Mouse (Mus musculus) forebrain, embryonic 12.5 days (tissue): Measurements from ENCODE around the gene Nostrin. TPM values are rescaled to one million over a fixed set of nuclear protein-coding genes. Genes with fewer than 3 reads are reported as not detected.

Source experiments
- ATAC-seq: fragments of 200-750 bp; cut with Nextera tagmentation; 2 replicates; pipeline ENCODE4 v1.8.0; 2017; ENCODE audit warnings: moderate TSS enrichment; ENCODE audit not compliant: low FRiP score
- H3K27ac ChIP-seq: fragments of 300-500 bp; sonication (generic); 2 replicates; pipeline ENCODE4 v1.5.1; 2016; ENCODE audit warnings: mild to moderate bottlenecking
- H3K27me3 ChIP-seq: fragments of 300-500 bp; sonication (generic); 2 replicates; pipeline ENCODE4 v1.6.1; 2016; ENCODE audit warnings: mild to moderate bottlenecking
- H3K36me3 ChIP-seq: fragments of 300-500 bp; sonication (generic); replicated peaks from 2 replicates; pipeline ENCODE4 v1.6.1; 2016; ENCODE audit warnings: mild to moderate bottlenecking
- H3K4me1 ChIP-seq: fragments of 300-500 bp; sonication (generic); 2 replicates; pipeline ENCODE4 v1.6.1; 2016
- H3K4me2 ChIP-seq: fragments of 300-500 bp; sonication (generic); 2 replicates; pipeline ENCODE4 v1.6.1; 2016; ENCODE audit warnings: mild to moderate bottlenecking, moderate library complexity
- H3K4me3 ChIP-seq: fragments of 300-500 bp; sonication (generic); replicated peaks from 2 replicates; pipeline ENCODE4 v1.5.1; 2016; ENCODE audit warnings: mild to moderate bottlenecking
- H3K9ac ChIP-seq: fragments of 300-500 bp; sonication (generic); 2 replicates; pipeline ENCODE4 v1.6.1; 2016; ENCODE audit warnings: mild to moderate bottlenecking
- H3K9me3 ChIP-seq: fragments of 300-500 bp; sonication (generic); 2 replicates; pipeline ENCODE4 v1.6.1; 2016
- WGBS: fragments of 180-500 bp; shearing (Covaris S2); methylation state at CpG from one replicate; pipeline ENCODE4 v1.1.7; 2016; 5-methylcytosine and 5-hydroxymethylcytosine counted together
- polyA plus RNA-seq: library from polyadenylated mRNA; unstranded; fragments of >200 nt; fragmentation: Nextera tagmentation; extraction: Ambion mirVana; gene quantifications from 2 replicates; pipeline ENCODE4 v1.2.1, GENCODE M21; 2016

The Nostrin gene
- polyA plus RNA-seq, 1 experiment from 2014 or later: 0.43 TPM

DNA sequence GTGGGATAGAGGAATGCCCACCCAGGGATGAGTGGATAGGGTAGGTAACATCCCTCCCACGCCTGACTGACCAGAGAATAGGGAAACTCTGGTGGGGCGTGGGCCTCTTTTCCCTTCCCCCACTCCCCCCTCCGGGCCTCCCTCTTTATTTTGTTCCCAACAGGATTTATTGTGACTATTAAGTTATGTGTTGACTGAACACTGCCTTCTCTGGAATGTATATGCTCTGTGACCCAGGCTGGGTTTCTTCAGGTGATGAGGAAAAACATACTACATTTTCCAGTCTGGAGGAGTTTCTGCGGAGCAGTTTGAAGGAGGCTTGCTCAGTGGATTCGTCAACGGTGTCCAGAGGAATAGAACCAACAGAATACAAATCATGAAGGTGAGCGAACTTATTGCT, 75.2 kb downstream of the Nostrin start, which contains the start of gene G6pc2:
Gene G6pc2 (plus strand): TSS at position 301 of the 400 bp plus-strand sequence.
- Histone ChIP-seq H3K9ac (no peak within 1 kb of the TSS), H3K36me3 (no peaks in the 10 kb centered on the region), H3K4me3 (no peak within 1 kb of the TSS), H3K9me3 (no peaks in the 10 kb centered on the region), H3K4me1 (no peaks in the 10 kb centered on the region), H3K27me3 (no peaks in the 10 kb centered on the region), H3K27ac (no peak within 1 kb of the TSS), H3K4me2 (no peak within 1 kb of the TSS)
- ATAC-seq: no peak
- WGBS: 84% methylated on average over 7 of the region's 7 CpGs

DNA sequence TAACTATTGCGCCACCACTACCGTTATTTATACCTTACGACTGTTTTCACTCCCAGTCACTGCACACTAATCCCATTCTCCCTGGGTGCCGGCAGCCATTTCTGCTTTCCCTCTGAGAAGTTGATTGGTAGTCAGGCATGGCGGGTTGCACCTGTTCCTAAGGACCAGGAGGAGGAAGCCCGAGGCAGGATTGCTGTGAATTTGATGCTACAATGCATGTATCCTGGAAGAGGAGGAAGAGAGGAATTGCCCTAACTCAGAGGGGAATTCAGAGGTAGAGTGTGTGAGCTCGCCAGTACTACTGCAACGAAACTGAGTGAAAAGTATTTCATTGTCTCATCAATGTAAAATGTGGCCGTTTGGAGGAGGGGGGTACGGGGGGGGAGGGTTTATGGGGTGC, 77.1 kb downstream of the Nostrin start:
- Histone ChIP-seq H3K36me3 (no peaks in the 10 kb centered on the region), H3K9ac (no peak overlapping the region), H3K4me3 (no peak overlapping the region), H3K9me3 (no peaks in the 10 kb centered on the region), H3K27me3 (no peaks in the 10 kb centered on the region), H3K4me2 (no peak overlapping the region), H3K4me1 (no peaks in the 10 kb centered on the region), H3K27ac (no peak overlapping the region)
- ATAC-seq: no peak
- 74% methylated on average over 10 of the region's 10 CpGs for WGBS

- H3K4me1 ChIP-seq: no peaks in the 10 kb centered on the region
- WGBS: 85% methylated on average over 7 of the region's 7 CpGs
Measured at GRCm38 (mm10) chr2:69215242-69215641, 79.6 kb downstream of the Nostrin start.

GRCm38 (mm10) chr2:69221868-69222416, 86.3 kb downstream of the Nostrin start:
- 24% methylated on average over 5 of the region's 5 CpGs for WGBS
- Histone ChIP-seq H3K9ac (no peak overlapping the region), H3K27me3 (no peaks in the 10 kb centered on the region; the same call in 1 of the 2 replicates), H3K36me3 (no peaks in the 10 kb centered on the region), H3K4me3 (no peak overlapping the region), H3K4me2 (no peak overlapping the region), H3K4me1 (no peaks in the 10 kb centered on the region), H3K27ac (no peak overlapping the region), H3K9me3 (no peaks in the 10 kb centered on the region)
- ATAC-seq: no peak

More at GRCm38 (mm10) chr2:69215242-69215641, 79.6 kb downstream of the Nostrin start:
- Histone ChIP-seq H3K36me3 (no peaks in the 10 kb centered on the region), H3K9ac (no peak overlapping the region), H3K4me3 (no peak overlapping the region), H3K27ac (no peak overlapping the region), H3K4me2 (no peak overlapping the region), H3K27me3 (no peaks in the 10 kb centered on the region), H3K9me3 (no peaks in the 10 kb centered on the region)
- ATAC-seq: no peak

GRCm38 (mm10) chr2:69222815-69223214, 87.2 kb downstream of the Nostrin start:
- Histone ChIP-seq H3K9ac (no peak overlapping the region), H3K4me1 (no peaks in the 10 kb centered on the region), H3K4me3 (no peak overlapping the region), H3K27ac (no peak overlapping the region), H3K4me2 (no peak overlapping the region), H3K9me3 (no peaks in the 10 kb centered on the region), H3K36me3 (no peaks in the 10 kb centered on the region), H3K27me3 (no peaks in the 10 kb centered on the region; the same call in 1 of the 2 replicates)
- ATAC-seq: no peak; the same call in 1 of the 2 replicates
- WGBS: 70% methylated on average over 10 of the region's 10 CpGs

- Histone ChIP-seq H3K36me3 (no peaks in the 10 kb centered on the region), H3K9me3 (no peaks in the 10 kb centered on the region), H3K27ac (no peak overlapping the region), H3K27me3 (no peaks in the 10 kb centered on the region; the same call in 1 of the 2 replicates), H3K9ac (no peak overlapping the region), H3K4me3 (no peak overlapping the region), H3K4me2 (no peak overlapping the region), H3K4me1 (no peaks in the 10 kb centered on the region)
- WGBS: 66% methylated on average over 2 of the region's 2 CpGs
- ATAC-seq: no peak
Measured at GRCm38 (mm10) chr2:69224724-69225123, 89.1 kb downstream of the Nostrin start.

GRCm38 (mm10) chr2:69226876-69227275, 91.3 kb downstream of the Nostrin start:
- no peak overlapping the region for H3K9ac ChIP-seq
- H3K4me3 ChIP-seq: no peak overlapping the region
- no peaks in the 10 kb centered on the region for H3K36me3 ChIP-seq
- H3K9me3 ChIP-seq: no peaks in the 10 kb centered on the region
- no peak overlapping the region for H3K4me2 ChIP-seq
- no peak overlapping the region for H3K27ac ChIP-seq
- peaks cover 3% of the 10 kb centered on the region; the same call in 1 of the 2 replicates for H3K27me3 ChIP-seq
- WGBS: 92% methylated on average over 9 of the region's 9 CpGs
- H3K4me1 ChIP-seq: no peaks in the 10 kb centered on the region
- ATAC-seq: no peak

GRCm38 (mm10) chr2:69228635-69229034, 93.0 kb downstream of the Nostrin start:
- no peak for ATAC-seq
- 85% methylated on average over 6 of the region's 6 CpGs for WGBS
- no peaks in the 10 kb centered on the region for H3K9me3 ChIP-seq
- H3K4me1 ChIP-seq: no peaks in the 10 kb centered on the region
- H3K4me2 ChIP-seq: no peak overlapping the region
- no peak overlapping the region for H3K9ac ChIP-seq
- H3K4me3 ChIP-seq: no peak overlapping the region
- H3K36me3 ChIP-seq: no peaks in the 10 kb centered on the region
- H3K27ac ChIP-seq: no peak overlapping the region
- H3K27me3 ChIP-seq: peaks cover 3% of the 10 kb centered on the region; the same call in 1 of the 2 replicates

- no peak overlapping the region for H3K27ac ChIP-seq
- H3K9ac ChIP-seq: no peak overlapping the region
- no peak for ATAC-seq
- 86% methylated on average over 2 of the region's 2 CpGs for WGBS
- no peaks in the 10 kb centered on the region for H3K4me1 ChIP-seq
- H3K36me3 ChIP-seq: no peaks in the 10 kb centered on the region
- H3K4me2 ChIP-seq: no peak overlapping the region
- H3K9me3 ChIP-seq: no peaks in the 10 kb centered on the region
- no peak overlapping the region for H3K4me3 ChIP-seq
- peaks cover 3% of the 10 kb centered on the region; the same call in 1 of the 2 replicates for H3K27me3 ChIP-seq
Measured at GRCm38 (mm10) chr2:69230137-69230536, 94.5 kb downstream of the Nostrin start.

DNA sequence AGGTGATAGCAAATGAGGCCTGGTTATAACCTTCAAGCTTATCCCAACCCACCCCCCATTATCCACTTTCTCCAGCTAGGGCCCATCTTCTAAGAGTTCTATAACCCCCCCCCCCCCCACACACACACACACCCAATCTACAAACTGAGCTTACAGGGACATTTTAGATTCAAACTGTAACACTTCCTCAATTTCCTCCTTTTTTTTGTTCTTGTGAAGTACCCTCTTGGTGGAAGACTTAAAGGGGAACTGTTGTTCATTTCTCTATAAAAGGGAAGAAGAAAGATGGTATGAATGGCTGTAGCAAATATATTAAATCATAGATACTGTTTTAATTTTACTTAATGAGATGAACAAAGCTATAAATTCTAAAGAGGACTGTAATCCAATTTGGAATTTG, 96.5 kb downstream of the Nostrin start:
- H3K4me1 ChIP-seq: no peaks in the 10 kb centered on the region; the same call in 1 of the 2 replicates
- no peak overlapping the region for H3K27ac ChIP-seq
- no peak overlapping the region for H3K9ac ChIP-seq
- H3K9me3 ChIP-seq: no peaks in the 10 kb centered on the region
- no peak overlapping the region for H3K4me3 ChIP-seq
- 0 out of 2 replicates have a peak, but pooled peaks cover 6% of the 10 kb centered on the region for H3K27me3 ChIP-seq
- no peaks in the 10 kb centered on the region for H3K36me3 ChIP-seq
- no peak for ATAC-seq
- H3K4me2 ChIP-seq: no peak overlapping the region

- WGBS: 27% methylated on average over 5 of the region's 5 CpGs
- ATAC-seq: peak; percentile 94
- Histone ChIP-seq H3K36me3 (no peaks in the 10 kb centered on the region), H3K4me3 (no peak overlapping the region), H3K27me3 (peaks cover 20% of the 10 kb centered on the region), H3K9ac (no peak overlapping the region), H3K9me3 (no peaks in the 10 kb centered on the region), H3K4me1 (no peaks in the 10 kb centered on the region; the same call in 1 of the 2 replicates), H3K27ac (no peak overlapping the region), H3K4me2 (no peak overlapping the region)
Measured at GRCm38 (mm10) chr2:69234976-69235678, 99.5 kb downstream of the Nostrin start.
